Mouse (Mus musculus): ENCODE measurements around the gene Spn.
"Not testable (repeated sequence)": the region's sequence is repeated elsewhere in the genome, so short reads cannot be mapped to it uniquely, and the experiment has no call there.

Spn gene

GRCm38 (mm10) chr7:127137262-127138017 is at the start of gene Spn:
Gene Spn, minus strand, starts transcription at chr7:127137823.
- no peak for DNase-seq (ENCODE audit: low read depth, low spot score)

- no peak for DNase-seq (ENCODE audit: low read depth, low spot score)
Measured at GRCm38 (mm10) chr7:127187351-127187750, 49.7 kb upstream of the Spn start.

GRCm38 (mm10) chr7:127185601-127186000 is 48.0 kb upstream of the Spn start:
- no peak for DNase-seq (ENCODE audit: low read depth, low spot score)

- no peak for DNase-seq (ENCODE audit: low read depth, low spot score)
Measured at GRCm38 (mm10) chr7:127184720-127185119, 47.1 kb upstream of the Spn start.

GRCm38 (mm10) chr7:127183828-127184227 is 46.2 kb upstream of the Spn start:
- no peak for DNase-seq (ENCODE audit: low read depth, low spot score)

- DNase-seq (ENCODE audit: low read depth, low spot score), result no peak
Measured at GRCm38 (mm10) chr7:127183345-127183744, 45.7 kb upstream of the Spn start.

- not testable (repeated sequence) for DNase-seq (ENCODE audit: low read depth, low spot score)
Measured at GRCm38 (mm10) chr7:127181724-127182123, 44.1 kb upstream of the Spn start.

GRCm38 (mm10) chr7:127180783-127181182 is 43.2 kb upstream of the Spn start:
- no peak for DNase-seq (ENCODE audit: low read depth, low spot score)

- no peak for DNase-seq (ENCODE audit: low read depth, low spot score)
Measured at GRCm38 (mm10) chr7:127176937-127177336, 39.3 kb upstream of the Spn start.

- DNase-seq (ENCODE audit: low read depth, low spot score), result no peak
Measured at GRCm38 (mm10) chr7:127166501-127166900, 28.9 kb upstream of the Spn start.

GRCm38 (mm10) chr7:127165607-127166493 is 28.2 kb upstream of the Spn start:
- DNase-seq (ENCODE audit: low read depth, low spot score), result no peak

GRCm38 (mm10) chr7:127164002-127164401 is 26.4 kb upstream of the Spn start:
- DNase-seq (ENCODE audit: low read depth, low spot score), result no peak

- DNase-seq (ENCODE audit: low read depth, low spot score), result no peak
Measured at GRCm38 (mm10) chr7:127162546-127162945, 24.9 kb upstream of the Spn start.

GRCm38 (mm10) chr7:127157548-127157947 is 19.9 kb upstream of the Spn start:
- no peak for DNase-seq (ENCODE audit: low read depth, low spot score)

- DNase-seq (ENCODE audit: low read depth, low spot score), result no peak
Measured at GRCm38 (mm10) chr7:127153477-127153876, 15.9 kb upstream of the Spn start.

- no peak for DNase-seq (ENCODE audit: low read depth, low spot score)
Measured at GRCm38 (mm10) chr7:127152464-127152863, 14.8 kb upstream of the Spn start.

GRCm38 (mm10) chr7:127147901-127148300 is 10.3 kb upstream of the Spn start:
- DNase-seq (ENCODE audit: low read depth, low spot score), result no peak

GRCm38 (mm10) chr7:127146267-127146603 is 8.6 kb upstream of the Spn start:
- no peak for DNase-seq (ENCODE audit: low read depth, low spot score)

- no peak for DNase-seq (ENCODE audit: low read depth, low spot score)
Measured at GRCm38 (mm10) chr7:127145387-127146266, 8.0 kb upstream of the Spn start.

- DNase-seq (ENCODE audit: low read depth, low spot score), result no peak
Measured at GRCm38 (mm10) chr7:127144412-127144811, 6.8 kb upstream of the Spn start.

GRCm38 (mm10) chr7:127142666-127143065 is 5.0 kb upstream of the Spn start:
- no peak for DNase-seq (ENCODE audit: low read depth, low spot score)

- DNase-seq (ENCODE audit: low read depth, low spot score), result no peak
Measured at GRCm38 (mm10) chr7:127142214-127142613, 4.6 kb upstream of the Spn start.

Measured in brain, embryonic 18.5 days (tissue).